Mouse (Mus musculus) midbrain, embryonic 13.5 days (tissue): ENCODE measurements around the gene Doxl2. TPM values are rescaled to one million over a fixed set of nuclear protein-coding genes. Genes with fewer than 3 reads are reported as not detected.

ENCODE experiments used
- ATAC-seq: fragments of 200-750 bp; cut with Nextera tagmentation; 2 replicates; pipeline ENCODE4 v1.8.0; 2017; ENCODE audit warnings: mild to moderate bottlenecking, moderate TSS enrichment, moderate library complexity
- H3K27ac ChIP-seq: fragments of 300-500 bp; sonication (generic); 2 replicates; pipeline ENCODE4 v1.5.1; 2015; ENCODE audit warnings: inconsistent platforms, mild to moderate bottlenecking, moderate library complexity
- H3K27me3 ChIP-seq: fragments of 300-500 bp; sonication (generic); 2 replicates; pipeline ENCODE4 v1.6.1; 2015; ENCODE audit warnings: mild to moderate bottlenecking, inconsistent platforms
- H3K36me3 ChIP-seq: fragments of 300-500 bp; sonication (generic); 2 replicates; pipeline ENCODE4 v1.6.1; 2015; ENCODE audit warnings: mild to moderate bottlenecking, inconsistent platforms
- H3K4me1 ChIP-seq: fragments of 300-500 bp; sonication (generic); replicated peaks from 2 replicates; pipeline ENCODE4 v1.6.1; 2015; ENCODE audit warnings: inconsistent platforms
- H3K4me2 ChIP-seq: fragments of 300-500 bp; sonication (generic); replicated peaks from 2 replicates; pipeline ENCODE4 v1.6.1; 2015; ENCODE audit warnings: moderate library complexity, mild to moderate bottlenecking, inconsistent platforms
- H3K4me3 ChIP-seq: fragments of 300-500 bp; sonication (generic); replicated peaks from 2 replicates; pipeline ENCODE4 v1.5.1; 2015; ENCODE audit warnings: mild to moderate bottlenecking, inconsistent platforms
- H3K9ac ChIP-seq: fragments of 300-500 bp; sonication (generic); replicated peaks from 2 replicates; pipeline ENCODE4 v1.6.1; 2015; ENCODE audit warnings: mild to moderate bottlenecking, inconsistent platforms
- H3K9me3 ChIP-seq: fragments of 300-500 bp; sonication (generic); 2 replicates; pipeline ENCODE4 v1.6.1; 2016; ENCODE audit warnings: mild to moderate bottlenecking, inconsistent platforms
- WGBS: fragments of 180-500 bp; shearing (Covaris S2); methylation state at CpG from one replicate; pipeline ENCODE4 v1.1.7; 2015; 5-methylcytosine and 5-hydroxymethylcytosine counted together
- polyA plus RNA-seq: library from polyadenylated mRNA; unstranded; fragments of >200 nt; fragmentation: Nextera tagmentation; extraction: Ambion mirVana; gene quantifications from 2 replicates; pipeline ENCODE4 v1.2.1, GENCODE M21; 2015

The Doxl2 gene
- polyA plus RNA-seq, 1 experiment from 2014 or later: not detected

GRCm38 (mm10) chr6:48979616-48980015, 4.9 kb downstream of the Doxl2 start:
- H3K4me2 ChIP-seq: no peak overlapping the region
- no peak overlapping the region for H3K27ac ChIP-seq
- H3K4me3 ChIP-seq: no peak overlapping the region
- no peaks in the 10 kb centered on the region for H3K27me3 ChIP-seq
- H3K9me3 ChIP-seq: no peaks in the 10 kb centered on the region
- no peak for ATAC-seq
- no peaks in the 10 kb centered on the region for H3K36me3 ChIP-seq
- H3K4me1 ChIP-seq: no peaks in the 10 kb centered on the region
- WGBS: 62% methylated on average over 1 of the region's 1 CpGs
- H3K9ac ChIP-seq: no peak overlapping the region

DNA sequence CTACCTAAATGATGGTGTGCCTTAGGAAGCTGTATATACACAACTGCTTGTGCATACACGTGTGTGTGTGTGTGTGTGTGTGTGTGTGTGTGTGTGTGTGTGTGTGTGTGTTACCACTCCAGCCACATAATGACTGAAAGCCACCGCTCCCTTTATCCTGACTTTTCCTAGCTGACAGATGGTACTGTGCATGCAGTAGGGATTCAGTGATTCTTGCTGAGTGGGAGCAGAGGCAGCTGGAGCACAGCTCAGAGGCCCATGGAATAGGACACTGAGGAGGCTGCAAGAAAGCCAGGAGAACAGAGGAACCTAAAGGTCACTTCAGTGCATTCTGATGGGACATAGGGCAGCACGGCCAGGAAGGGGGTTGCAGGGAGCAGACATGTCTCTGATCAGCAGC, 7.5 kb downstream of the Doxl2 start:
- no peak overlapping the region for H3K27ac ChIP-seq
- H3K9ac ChIP-seq: no peak overlapping the region
- H3K9me3 ChIP-seq: no peaks in the 10 kb centered on the region
- WGBS: 82% methylated on average over 3 of the region's 3 CpGs
- ATAC-seq: no peak
- H3K4me2 ChIP-seq: no peak overlapping the region
- no peaks in the 10 kb centered on the region for H3K36me3 ChIP-seq
- no peaks in the 10 kb centered on the region for H3K27me3 ChIP-seq
- no peak overlapping the region for H3K4me3 ChIP-seq
- H3K4me1 ChIP-seq: no peaks in the 10 kb centered on the region

- H3K4me2 ChIP-seq: no peak within 1 kb of the TSS
- H3K36me3 ChIP-seq: no peaks in the 10 kb centered on the region
- no peaks in the 10 kb centered on the region for H3K9me3 ChIP-seq
- no peaks in the 10 kb centered on the region for H3K27me3 ChIP-seq
- 63% methylated on average over 7 of the region's 7 CpGs for WGBS
- ATAC-seq: no peak
- no peak within 1 kb of the TSS for H3K27ac ChIP-seq
- no peak within 1 kb of the TSS for H3K4me3 ChIP-seq
- no peaks in the 10 kb centered on the region for H3K4me1 ChIP-seq
- no peak within 1 kb of the TSS for H3K9ac ChIP-seq
These were observed 11.8 kb downstream of the Doxl2 start, which contains the start of gene Svs1 for GRCm38 (mm10) chr6:48986444-48986990. Svs1 (plus strand) TSS chr6:48986861.

DNA sequence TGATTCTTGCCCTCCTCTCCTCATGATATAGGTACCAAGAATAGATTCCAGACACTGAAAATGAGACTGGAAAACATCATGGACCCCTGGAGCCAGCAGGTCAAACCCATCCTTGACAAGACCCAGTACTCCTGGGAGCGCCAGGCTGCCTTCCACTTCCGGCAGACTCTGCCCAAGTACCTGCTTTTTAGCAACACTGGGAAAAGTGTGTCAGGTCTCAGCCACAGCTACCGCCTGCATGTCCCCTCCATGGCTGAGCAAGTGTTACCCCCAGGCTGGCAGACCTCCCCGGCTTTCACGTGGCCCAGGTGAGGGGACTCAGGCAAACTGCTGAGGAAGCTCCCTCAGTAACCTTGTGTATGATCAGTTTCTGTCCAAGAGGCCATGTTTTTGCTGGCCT, 15.2 kb downstream of the Doxl2 start:
- no peak overlapping the region for H3K4me2 ChIP-seq
- H3K36me3 ChIP-seq: no peaks in the 10 kb centered on the region
- H3K27ac ChIP-seq: no peak overlapping the region
- H3K9me3 ChIP-seq: no peaks in the 10 kb centered on the region
- no peak overlapping the region for H3K9ac ChIP-seq
- no peaks in the 10 kb centered on the region for H3K27me3 ChIP-seq
- H3K4me3 ChIP-seq: no peak overlapping the region
- ATAC-seq: no peak
- 93% methylated on average over 5 of the region's 5 CpGs for WGBS
- no peaks in the 10 kb centered on the region for H3K4me1 ChIP-seq

GRCm38 (mm10) chr6:48991991-48992390, 17.2 kb downstream of the Doxl2 start:
- Histone ChIP-seq H3K4me2 (no peak overlapping the region), H3K4me1 (no peaks in the 10 kb centered on the region), H3K27me3 (no peaks in the 10 kb centered on the region), H3K4me3 (no peak overlapping the region), H3K9ac (no peak overlapping the region), H3K36me3 (no peaks in the 10 kb centered on the region), H3K27ac (no peak overlapping the region), H3K9me3 (no peaks in the 10 kb centered on the region)
- WGBS: 77% methylated on average over 4 of the region's 4 CpGs
- ATAC-seq: no peak

DNA sequence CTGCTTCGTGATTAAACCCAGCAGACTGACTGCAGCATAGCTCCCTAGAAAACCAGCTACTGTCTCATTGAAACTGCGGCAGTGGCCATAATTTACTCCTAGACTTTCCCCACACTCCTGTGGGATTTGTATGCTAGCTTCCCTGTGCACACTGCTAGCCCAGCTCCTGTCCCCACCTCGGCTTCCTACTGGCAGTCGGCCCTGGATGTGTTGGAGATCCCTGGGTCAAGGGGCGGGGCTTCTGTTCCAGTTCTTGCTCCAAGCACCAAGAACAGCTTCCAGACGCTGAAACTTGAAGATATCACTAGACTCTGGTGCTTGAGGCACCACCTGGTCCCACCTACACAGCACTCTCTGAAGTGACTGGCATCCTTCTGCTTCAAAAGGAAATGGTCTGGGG, 23.4 kb downstream of the Doxl2 start:
- Histone ChIP-seq H3K27ac (no peak overlapping the region), H3K36me3 (no peaks in the 10 kb centered on the region), H3K9me3 (no peaks in the 10 kb centered on the region), H3K4me2 (no peak overlapping the region), H3K4me3 (no peak overlapping the region), H3K9ac (no peak overlapping the region), H3K4me1 (no peaks in the 10 kb centered on the region), H3K27me3 (no peaks in the 10 kb centered on the region)
- ATAC-seq: no peak
- 72% methylated on average over 6 of the region's 6 CpGs for WGBS

DNA sequence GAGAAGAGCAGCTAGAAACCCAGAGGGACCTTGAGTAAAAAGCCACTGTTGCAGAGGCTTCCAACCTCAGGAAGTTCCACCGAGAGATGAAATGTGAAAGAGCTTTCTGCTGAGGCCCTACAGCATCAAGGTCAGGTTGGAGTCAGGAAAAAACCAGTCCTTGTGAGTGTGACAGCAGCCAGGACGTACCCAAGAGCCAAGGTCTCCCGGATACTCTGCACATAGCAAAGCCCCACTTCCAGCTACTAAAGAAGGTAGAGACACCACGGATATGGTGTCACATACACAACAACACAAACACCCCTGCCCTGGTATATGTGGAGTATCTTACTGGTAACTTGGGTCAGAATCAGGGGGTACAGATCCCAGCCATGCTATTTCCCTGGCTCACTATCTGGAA, 24.0 kb downstream of the Doxl2 start:
- H3K4me3 ChIP-seq: no peak overlapping the region
- H3K4me2 ChIP-seq: no peak overlapping the region
- H3K27me3 ChIP-seq: no peaks in the 10 kb centered on the region
- no peaks in the 10 kb centered on the region for H3K4me1 ChIP-seq
- WGBS: 90% methylated on average over 4 of the region's 4 CpGs
- H3K9ac ChIP-seq: no peak overlapping the region
- H3K9me3 ChIP-seq: no peaks in the 10 kb centered on the region
- no peak overlapping the region for H3K27ac ChIP-seq
- no peak for ATAC-seq
- no peaks in the 10 kb centered on the region for H3K36me3 ChIP-seq

GRCm38 (mm10) chr6:49003381-49003780, 28.6 kb downstream of the Doxl2 start:
- H3K27ac ChIP-seq: no peak overlapping the region
- ATAC-seq: no peak
- no peaks in the 10 kb centered on the region for H3K36me3 ChIP-seq
- H3K4me3 ChIP-seq: no peak overlapping the region
- no peak overlapping the region for H3K4me2 ChIP-seq
- peaks cover 3% of the 10 kb centered on the region for H3K4me1 ChIP-seq
- H3K9ac ChIP-seq: no peak overlapping the region
- WGBS: 50% methylated on average over 4 of the region's 4 CpGs
- no peaks in the 10 kb centered on the region for H3K27me3 ChIP-seq
- H3K9me3 ChIP-seq: no peaks in the 10 kb centered on the region

GRCm38 (mm10) chr6:49007981-49008380, 33.2 kb downstream of the Doxl2 start:
- Histone ChIP-seq H3K9me3 (0 out of 2 replicates have a peak, but pooled peaks cover 7% of the 10 kb centered on the region), H3K4me3 (peak overlapping the region; percentile 24), H3K9ac (no peak overlapping the region; the same call in 1 of the 2 replicates), H3K4me2 (peak overlapping the region; percentile 46), H3K27me3 (no peaks in the 10 kb centered on the region), H3K36me3 (no peaks in the 10 kb centered on the region), H3K27ac (no peak overlapping the region), H3K4me1 (peaks cover 8% of the 10 kb centered on the region)
- under 1% methylated on average over 9 of the region's 9 CpGs for WGBS
- ATAC-seq: peak; percentile 55; the same call in 1 of the 2 replicates

DNA sequence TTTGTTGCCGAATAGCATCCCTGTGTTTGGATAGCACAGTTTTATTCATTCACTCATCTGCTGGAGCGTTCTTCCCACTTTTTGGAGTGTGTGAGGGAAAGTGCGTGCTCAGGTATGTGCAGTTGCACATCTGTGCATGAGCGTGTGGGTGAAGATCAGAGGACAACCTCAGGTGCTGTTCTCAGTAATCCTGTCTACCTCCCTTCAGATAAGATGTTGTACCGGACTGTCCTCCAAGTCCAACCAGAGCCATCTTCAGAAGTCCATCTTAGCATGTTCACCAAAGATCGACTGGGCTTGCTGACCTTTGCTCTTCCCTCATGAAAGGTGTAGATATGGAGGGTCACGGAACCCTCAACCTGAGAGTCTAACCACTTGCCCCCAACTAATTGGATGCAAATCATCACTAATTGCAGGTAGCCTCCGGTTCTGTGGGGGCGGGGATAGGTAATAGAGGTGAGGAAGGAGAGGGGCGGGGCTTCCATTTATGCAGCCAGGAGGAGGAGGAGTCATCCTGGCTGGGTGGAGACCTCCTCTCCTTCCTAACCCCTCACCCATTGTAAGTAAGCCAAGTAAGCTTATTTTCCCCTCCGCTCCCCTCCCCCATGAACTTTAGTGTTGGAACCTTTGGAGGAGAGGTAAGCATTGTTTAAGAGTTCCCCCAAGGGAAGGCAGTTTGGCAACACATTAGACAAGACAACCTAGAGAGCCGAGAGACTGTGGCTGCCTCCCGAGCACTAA, 33.8 kb downstream of the Doxl2 start:
- no peak for ATAC-seq
- no peak overlapping the region; the same call in 1 of the 2 replicates for H3K9ac ChIP-seq

GRCm38 (mm10) chr6:49009161-49009555, 34.4 kb downstream of the Doxl2 start:
- Histone ChIP-seq H3K4me1 (peaks cover 8% of the 10 kb centered on the region), H3K4me2 (peak overlapping the region; percentile 46; the same call in 1 of the 2 replicates), H3K27me3 (no peaks in the 10 kb centered on the region), H3K27ac (no peak overlapping the region), H3K9ac (no peak overlapping the region), H3K9me3 (0 out of 2 replicates have a peak, but pooled peaks cover 7% of the 10 kb centered on the region), H3K36me3 (no peaks in the 10 kb centered on the region), H3K4me3 (no peak overlapping the region)
- whole genome bisulfite sequencing: 37% methylated on average over 7 of the region's 7 CpGs
- ATAC-seq: no peak

More for the DNA sequence above, 33.8 kb downstream of the Doxl2 start:
- Histone ChIP-seq H3K36me3 (no peaks in the 10 kb centered on the region), H3K4me2 (peak overlapping the region; percentile 46), H3K27me3 (no peaks in the 10 kb centered on the region), H3K4me3 (peak overlapping the region; percentile 24), H3K4me1 (peaks cover 8% of the 10 kb centered on the region), H3K9me3 (0 out of 2 replicates have a peak, but pooled peaks cover 7% of the 10 kb centered on the region), H3K27ac (no peak overlapping the region)
- 33% methylated on average over 13 of the region's 13 CpGs for WGBS

GRCm38 (mm10) chr6:49009665-49010064, 34.9 kb downstream of the Doxl2 start:
- Histone ChIP-seq H3K36me3 (no peaks in the 10 kb centered on the region), H3K4me1 (peaks cover 8% of the 10 kb centered on the region), H3K27ac (no peak overlapping the region), H3K27me3 (no peaks in the 10 kb centered on the region), H3K4me3 (no peak overlapping the region), H3K9ac (no peak overlapping the region), H3K4me2 (no peak overlapping the region), H3K9me3 (0 out of 2 replicates have a peak, but pooled peaks cover 7% of the 10 kb centered on the region)
- ATAC-seq: no peak
- 91% methylated on average over 1 of the region's 1 CpGs for WGBS
